Mouse (Mus musculus) CH12.LX (cell line): ENCODE data around the gene Slc2a2. TPM values are rescaled to one million over a fixed set of nuclear protein-coding genes. Genes with fewer than 3 reads are reported as not detected.
"Not testable (repeated sequence)": the region's sequence is repeated elsewhere in the genome, so short reads cannot be mapped to it uniquely, and the experiment has no call there.

ENCODE experiments used
- DNase-seq: peaks from one replicate; pipeline ENCODE4 v3.0.0-alpha.2; 2013; ENCODE audit errors: extremely low read depth
- H3K27ac ChIP-seq: 2 replicates; pipeline ENCODE4 v1.5.1; 2012; ENCODE audit warnings: low read depth, mild to moderate bottlenecking, control low read depth, moderate library complexity; ENCODE audit not compliant: insufficient read depth
- H3K27me3 ChIP-seq: replicated peaks from 2 replicates; pipeline ENCODE3; 2012; ENCODE audit warnings: inconsistent platforms
- H3K36me3 ChIP-seq, 2 experiments: replicated peaks in 1 of 2; 2 replicates each; pipeline versions ENCODE3 to v1.6.1; 2012; ENCODE audit warnings: inconsistent platforms in 1 of 2, low read length in 1 of 2, mild to moderate bottlenecking in 1 of 2, mixed read lengths in 1 of 2, moderate library complexity in 1 of 2; ENCODE audit not compliant: control insufficient read depth in 1 of 2, insufficient read depth in 1 of 2
- H3K4me1 ChIP-seq, 2 experiments: 2 replicates each; pipeline ENCODE4 v1.6.1; 2012; ENCODE audit warnings: inconsistent platforms in 1 of 2, moderate library complexity in 1 of 2; ENCODE audit not compliant: insufficient read depth in 2 of 2, control insufficient read depth in 1 of 2
- H3K4me2 ChIP-seq: 2 replicates; pipeline ENCODE4 v1.6.1; 2012; ENCODE audit warnings: low read depth, mild to moderate bottlenecking, control low read depth; ENCODE audit not compliant: poor library complexity, insufficient read depth, severe bottlenecking
- H3K4me3 ChIP-seq, 3 experiments: fragments of 150-350 bp in 1 of 3; sonication (generic) in 1 of 3; replicated peaks in 1 of 3; 2 replicates each; pipeline versions ENCODE3 to v1.5.1; 2011 to 2012; ENCODE audit warnings: low read depth in 2 of 3, low read length in 2 of 3, mild to moderate bottlenecking in 2 of 3, moderate library complexity in 2 of 3, control low read depth in 1 of 3, improper control_type of control experiment in 1 of 3, inconsistent platforms in 1 of 3, mixed read lengths in 1 of 3; ENCODE audit not compliant: poor library complexity in 1 of 3
- H3K79me2 ChIP-seq: replicated peaks from 2 replicates; pipeline ENCODE4 v1.6.1; 2012; ENCODE audit warnings: mild to moderate bottlenecking, moderate library complexity; ENCODE audit not compliant: control insufficient read depth, poor library complexity, insufficient read depth, severe bottlenecking; ENCODE audit errors: extremely low read depth
- H3K9ac ChIP-seq: 2 replicates; pipeline ENCODE4 v1.6.1; 2012; ENCODE audit warnings: low read depth, mild to moderate bottlenecking, control low read depth, moderate library complexity; ENCODE audit not compliant: insufficient read depth
- H3K9me3 ChIP-seq: replicated peaks from 2 replicates; pipeline ENCODE3; 2012; ENCODE audit warnings: low read length, inconsistent platforms, mixed read lengths
- BHLHE40 ChIP-seq: IDR thresholded peaks from 2 replicates; pipeline ENCODE4 v1.6.1; 2011; ENCODE audit warnings: mild to moderate bottlenecking, low read depth, low read length, improper control_type of control experiment
- CHD2 ChIP-seq: IDR thresholded peaks from 2 replicates; pipeline ENCODE4 v1.6.1; 2011; ENCODE audit warnings: low read length, improper control_type of control experiment
- E2F4 ChIP-seq: IDR thresholded peaks from 2 replicates; pipeline ENCODE4 v1.6.1; 2011; ENCODE audit warnings: low read depth, low read length, improper control_type of control experiment; ENCODE audit not compliant: insufficient replicate concordance
- ELF1 ChIP-seq: IDR thresholded peaks from 2 replicates; pipeline ENCODE4 v1.6.1; 2014; ENCODE audit warnings: low read depth, mild to moderate bottlenecking, inconsistent platforms, low read length, improper control_type of control experiment
- EP300 ChIP-seq: IDR thresholded peaks from 2 replicates; pipeline ENCODE4 v1.6.1; 2011; ENCODE audit warnings: low read length, improper control_type of control experiment
- GABPA ChIP-seq: IDR thresholded peaks from 2 replicates; pipeline ENCODE4 v1.6.1; 2012; ENCODE audit warnings: low read depth, low read length, improper control_type of control experiment, inconsistent platforms; ENCODE audit not compliant: insufficient replicate concordance
- IRF4 ChIP-seq: IDR thresholded peaks from 2 replicates; pipeline ENCODE4 v1.6.1; 2014; ENCODE audit warnings: low read depth, mild to moderate bottlenecking, inconsistent platforms, low read length, improper control_type of control experiment
- JUND ChIP-seq: conservative IDR thresholded peaks from 2 replicates; pipeline ENCODE4 v1.6.1; 2011; ENCODE audit warnings: low read depth, low read length, improper control_type of control experiment
- MAZ ChIP-seq: IDR thresholded peaks from 2 replicates; pipeline ENCODE4 v1.6.1; 2012; ENCODE audit warnings: low read depth, mild to moderate bottlenecking, inconsistent platforms, low read length, improper control_type of control experiment, moderate library complexity
- MEF2A ChIP-seq: IDR thresholded peaks from 2 replicates; pipeline ENCODE4 v1.6.1; 2014; ENCODE audit warnings: low read depth, mild to moderate bottlenecking, inconsistent platforms, low read length, improper control_type of control experiment, borderline replicate concordance
- MYC ChIP-seq: IDR thresholded peaks from 2 replicates; pipeline ENCODE4 v1.6.1; 2011; ENCODE audit warnings: low read depth, mild to moderate bottlenecking, improper control_type of control experiment, low read length
- NELFE ChIP-seq: IDR thresholded peaks from 2 replicates; pipeline ENCODE4 v1.6.1; 2011; ENCODE audit warnings: low read depth, low read length, improper control_type of control experiment
- PAX5 ChIP-seq: IDR thresholded peaks from 2 replicates; pipeline ENCODE4 v1.6.1; 2012; ENCODE audit warnings: low read length, inconsistent platforms, mixed read lengths
- POLR2A ChIP-seq: IDR thresholded peaks from 2 replicates; pipeline ENCODE4 v1.6.1; 2011; ENCODE audit warnings: low read depth, mild to moderate bottlenecking, improper control_type of control experiment, low read length
- SIN3A ChIP-seq: IDR thresholded peaks from 2 replicates; pipeline ENCODE4 v1.6.1; 2012; ENCODE audit warnings: low read length, improper control_type of control experiment, inconsistent platforms
- SMC3 ChIP-seq: IDR thresholded peaks from 2 replicates; pipeline ENCODE4 v1.6.1; 2011; ENCODE audit warnings: low read depth, low read length, improper control_type of control experiment
- TBP ChIP-seq: conservative IDR thresholded peaks from 2 replicates; pipeline ENCODE4 v1.6.1; 2011; ENCODE audit warnings: low read depth, low read length, improper control_type of control experiment
- UBTF ChIP-seq: IDR thresholded peaks from 2 replicates; pipeline ENCODE4 v1.6.1; 2012; ENCODE audit warnings: low read depth, mild to moderate bottlenecking, inconsistent platforms, low read length, improper control_type of control experiment, moderate library complexity
- USF1 ChIP-seq: IDR thresholded peaks from 2 replicates; pipeline ENCODE4 v1.6.1; 2014; ENCODE audit warnings: low read depth, mild to moderate bottlenecking, inconsistent platforms, low read length, improper control_type of control experiment
- ZC3H11A ChIP-seq: IDR thresholded peaks from 2 replicates; pipeline ENCODE4 v1.6.1; 2012; ENCODE audit warnings: low read depth, mild to moderate bottlenecking, inconsistent platforms, low read length, improper control_type of control experiment
- ZKSCAN1 ChIP-seq: IDR thresholded peaks from 2 replicates; pipeline ENCODE4 v1.6.1; 2012; ENCODE audit warnings: low read depth, inconsistent platforms, low read length, improper control_type of control experiment, borderline replicate concordance
- dilution Hi-C: fragments of 300-500 bp; cut with MboI; formaldehyde crosslinking; loops from 2 replicates; pipeline ENCODE4 v1.14.3; 2020; ENCODE audit warnings: low sequenced_read_pairs; ENCODE audit not compliant: extremely low pct_unique_long_range_greater_than_20kb, extremely low pct_ligation_motif_present
- in situ Hi-C: fragments of 300-500 bp; cut with MboI; formaldehyde crosslinking; loops from 3 replicates; pipeline ENCODE4 v1.14.3; 2019; ENCODE audit warnings: low sequenced_read_pairs, low pct_ligation_motif_present, low pct_unique_long_range_greater_than_20kb, mixed read lengths
- polyA plus RNA-seq: library from polyadenylated mRNA; unstranded; fragments of >175 nt; gene quantifications from 2 replicates; pipeline ENCODE4 v1.2.1, GENCODE M21; 2012; ENCODE audit warnings: low read depth; ENCODE audit not compliant: insufficient read length
- total RNA-seq, 2 experiments: library from RNA; depleted of rRNA; stranded (reverse); fragments of 300-350 nt in 1 of 2; fragments of >200 nt in 1 of 2; gene quantifications; 2 replicates each; pipeline ENCODE4 v1.2.3; 2012 to 2014

Slc2a2 gene
- total and polyA plus RNA-seq, 3 experiments = not detected

GRCm38 (mm10) chr3:28768222-28768621 is 70.5 kb downstream of the Slc2a2 start:
- no peaks in the 10 kb centered on the region for H3K79me2 ChIP-seq
- in situ Hi-C loops (no loop called here), dilution Hi-C loops (no loop called here)
- H3K9ac ChIP-seq = no peak overlapping the region
- no peak for DNase-seq
- no peaks in the 10 kb centered on the region for H3K36me3 ChIP-seq
- H3K27ac ChIP-seq = no peak overlapping the region
- no peaks in the 10 kb centered on the region for H3K9me3 ChIP-seq
- TF ChIP-seq TBP (no peak), BHLHE40 (no peak), MAZ (no peak), GABPA (no peak), IRF4 (no peak), POLR2A (no peak), USF1 (no peak), E2F4 (no peak), JUND (no peak), NELFE (no peak), ELF1 (no peak)
- no peak overlapping the region for H3K4me2 ChIP-seq
- H3K4me3 ChIP-seq = no peak overlapping the region
- H3K27me3 ChIP-seq = no peaks in the 10 kb centered on the region
- no peaks in the 10 kb centered on the region for H3K4me1 ChIP-seq

- H3K27ac ChIP-seq, H3K36me3 ChIP-seq, dilution Hi-C loops, H3K4me3 ChIP-seq, DNase-seq, in situ Hi-C loops, H3K4me1 ChIP-seq, H3K9me3 ChIP-seq, H3K4me2 ChIP-seq, H3K79me2 ChIP-seq, H3K27me3 ChIP-seq, H3K9ac ChIP-seq: not testable (repeated sequence)
Observed at GRCm38 (mm10) chr3:28772919-28773318, 75.2 kb downstream of the Slc2a2 start.

DNA sequence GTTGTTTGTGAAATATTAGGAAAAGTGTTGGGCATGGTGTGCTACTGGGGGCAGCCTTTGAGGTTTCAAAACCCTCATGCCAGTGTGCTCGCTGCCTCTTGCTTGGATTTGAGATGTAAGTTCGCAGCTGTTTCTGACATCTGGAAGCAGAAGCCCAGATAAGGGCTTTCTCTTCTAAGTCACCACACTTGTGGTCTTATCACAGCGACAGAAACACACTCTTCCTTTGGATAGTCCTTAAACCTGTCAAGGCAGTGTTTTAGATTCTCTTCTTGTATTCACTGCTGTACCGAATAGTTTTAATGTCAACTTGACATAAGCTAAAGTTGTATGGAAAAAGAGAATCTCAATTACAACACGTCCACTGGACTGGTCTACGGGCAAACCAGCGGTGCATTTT is 77.7 kb downstream of the Slc2a2 start:
- dilution Hi-C loops (no loop called here), in situ Hi-C loops (no loop called here)
- Histone ChIP-seq H3K9me3 (no peaks in the 10 kb centered on the region), H3K27ac (no peak overlapping the region), H3K4me2 (no peak overlapping the region), H3K79me2 (no peaks in the 10 kb centered on the region), H3K9ac (no peak overlapping the region), H3K4me1 (no peaks in the 10 kb centered on the region), H3K27me3 (no peaks in the 10 kb centered on the region), H3K4me3 (no peak overlapping the region), H3K36me3 (no peaks in the 10 kb centered on the region)
- TF ChIP-seq SIN3A = no peak
- no peak for TF ChIP-seq UBTF
- TF ChIP-seq E2F4 = no peak
- no peak for TF ChIP-seq CHD2
- no peak for TF ChIP-seq PAX5
- no peak for TF ChIP-seq ZC3H11A
- no peak for TF ChIP-seq MEF2A
- no peak for TF ChIP-seq JUND
- no peak for TF ChIP-seq ELF1
- TF ChIP-seq SMC3 = no peak
- no peak for TF ChIP-seq ZKSCAN1
- no peak for TF ChIP-seq IRF4
- TF ChIP-seq USF1 = no peak
- TF ChIP-seq EP300 = no peak
- no peak for TF ChIP-seq MYC
- no peak for TF ChIP-seq BHLHE40
- no peak for DNase-seq
